Mouse (Mus musculus) liver, adult 2 months (tissue): Measurements from ENCODE around the gene Nod1. TPM values are rescaled to one million over a fixed set of nuclear protein-coding genes. Genes with fewer than 3 reads are reported as not detected.

Experiments
- DNase-seq: peaks from one replicate; pipeline ENCODE4 v3.0.0-alpha.2; 2011; ENCODE audit warnings: low read depth, low spot score; ENCODE audit errors: extremely low read depth
- H3K27ac ChIP-seq: fragments of 200-500 bp; replicated peaks from 2 replicates; pipeline ENCODE4 v1.5.1; 2012; ENCODE audit warnings: low read depth, mild to moderate bottlenecking, control low read depth, inconsistent platforms, low read length; ENCODE audit not compliant: insufficient read depth
- H3K27me3 ChIP-seq: fragments of 200-500 bp; 2 replicates; pipeline ENCODE4 v1.6.1; 2012; ENCODE audit warnings: mild to moderate bottlenecking, moderate library complexity, low read length, inconsistent platforms; ENCODE audit not compliant: control insufficient read depth, insufficient read depth
- H3K36me3 ChIP-seq: fragments of 200-500 bp; 2 replicates; pipeline ENCODE4 v1.6.1; 2012; ENCODE audit warnings: low read length, inconsistent platforms; ENCODE audit not compliant: control insufficient read depth, insufficient read depth
- H3K4me1 ChIP-seq: fragments of 200-500 bp; 2 replicates; pipeline ENCODE4 v1.6.1; 2011; ENCODE audit warnings: low read length; ENCODE audit not compliant: control insufficient read depth, insufficient read depth
- H3K4me3 ChIP-seq: fragments of 200-500 bp; 2 replicates; pipeline ENCODE4 v1.5.1; 2011; ENCODE audit warnings: low read depth, mild to moderate bottlenecking, control low read depth, low read length, moderate library complexity; ENCODE audit not compliant: insufficient read depth
- H3K79me2 ChIP-seq: fragments of 200-500 bp; 2 replicates; pipeline ENCODE4 v1.6.1; 2012; ENCODE audit warnings: inconsistent platforms, mild to moderate bottlenecking, low read length, moderate library complexity; ENCODE audit not compliant: control insufficient read depth, insufficient read depth
- H3K9ac ChIP-seq: fragments of 200-500 bp; 2 replicates; pipeline ENCODE4 v1.6.1; 2012; ENCODE audit warnings: low read depth, mild to moderate bottlenecking, control low read depth, inconsistent platforms, low read length
- CTCF ChIP-seq: fragments of 200-500 bp; IDR thresholded peaks from 2 replicates; pipeline ENCODE4 v1.5.1; 2011; ENCODE audit warnings: low read depth, low read length, control low read depth
- POLR2A ChIP-seq: fragments of 200-500 bp; IDR thresholded peaks from 2 replicates; pipeline ENCODE4 v1.6.1; 2011; ENCODE audit warnings: low read length, control low read depth; ENCODE audit not compliant: insufficient read depth; ENCODE audit errors: extremely low read depth
- WGBS: fragments of 180-500 bp; shearing (Covaris S2); methylation state at CpG from one replicate; pipeline ENCODE4 v1.1.7; 2018; 5-methylcytosine and 5-hydroxymethylcytosine counted together
- polyA plus RNA-seq: library from polyadenylated mRNA; depleted of rRNA; stranded (reverse); fragments of >200 nt; gene quantifications from 2 replicates; pipeline ENCODE4 v1.2.3, GENCODE M21; 2012
- total RNA-seq: library from RNA; depleted of rRNA; stranded (reverse); fragments of >200 nt; gene quantifications from 2 replicates; pipeline ENCODE4 v1.2.3, GENCODE M21; 2014

Nod1 gene
- total and polyA plus RNA-seq, 2 experiments: 7.0 to 8.1 TPM

GRCm38 (mm10) chr6:54934313-54934712, 38.1 kb downstream of the Nod1 start:
- Histone ChIP-seq H3K36me3 (peaks cover 34% of the 10 kb centered on the region; the same call in 1 of the 2 replicates), H3K4me1 (0 out of 2 replicates have a peak, but pooled peaks cover 3% of the 10 kb centered on the region), H3K79me2 (no peaks in the 10 kb centered on the region), H3K4me3 (no peak overlapping the region), H3K27ac (no peak overlapping the region), H3K27me3 (no peaks in the 10 kb centered on the region), H3K9ac (no peak overlapping the region)
- no peak for TF ChIP-seq CTCF
- TF ChIP-seq POLR2A: no peak
- DNase-seq: no peak
- WGBS: 93% methylated on average over 8 of the region's 8 CpGs

- no peak for DNase-seq
- Histone ChIP-seq H3K4me3 (no peak overlapping the region), H3K27me3 (no peaks in the 10 kb centered on the region), H3K27ac (no peak overlapping the region), H3K4me1 (0 out of 2 replicates have a peak, but pooled peaks cover under 1% of the 10 kb centered on the region), H3K79me2 (no peaks in the 10 kb centered on the region), H3K36me3 (peaks cover 34% of the 10 kb centered on the region; the same call in 1 of the 2 replicates), H3K9ac (no peak overlapping the region)
- TF ChIP-seq POLR2A (no peak), CTCF (no peak)
- 74% methylated on average over 3 of the region's 3 CpGs for WGBS
Measured at GRCm38 (mm10) chr6:54933866-54934265, 38.5 kb downstream of the Nod1 start.

- H3K36me3 ChIP-seq: peaks cover 29% of the 10 kb centered on the region; the same call in 1 of the 2 replicates
- no peak for DNase-seq
- no peak overlapping the region for H3K27ac ChIP-seq
- H3K4me3 ChIP-seq: no peak overlapping the region
- H3K9ac ChIP-seq: no peak overlapping the region
- H3K27me3 ChIP-seq: no peaks in the 10 kb centered on the region
- no peaks in the 10 kb centered on the region for H3K4me1 ChIP-seq
- WGBS: 83% methylated on average over 5 of the region's 5 CpGs
- H3K79me2 ChIP-seq: no peaks in the 10 kb centered on the region
- TF ChIP-seq CTCF (no peak), POLR2A (no peak)
Measured at GRCm38 (mm10) chr6:54933216-54933615, 39.2 kb downstream of the Nod1 start.

GRCm38 (mm10) chr6:54932526-54932925, 39.9 kb downstream of the Nod1 start:
- H3K9ac ChIP-seq: no peak overlapping the region
- H3K36me3 ChIP-seq: peaks cover 30% of the 10 kb centered on the region; the same call in 1 of the 2 replicates
- H3K27me3 ChIP-seq: no peaks in the 10 kb centered on the region
- no peak for DNase-seq
- no peaks in the 10 kb centered on the region for H3K4me1 ChIP-seq
- H3K79me2 ChIP-seq: no peaks in the 10 kb centered on the region
- 96% methylated on average over 12 of the region's 12 CpGs for WGBS
- no peak overlapping the region for H3K4me3 ChIP-seq
- no peak for TF ChIP-seq CTCF
- H3K27ac ChIP-seq: no peak overlapping the region

GRCm38 (mm10) chr6:54931641-54932040, 40.8 kb downstream of the Nod1 start:
- no peak overlapping the region for H3K27ac ChIP-seq
- H3K9ac ChIP-seq: no peak overlapping the region
- TF ChIP-seq POLR2A: no peak
- TF ChIP-seq CTCF: no peak
- no peaks in the 10 kb centered on the region for H3K4me1 ChIP-seq
- no peak overlapping the region for H3K4me3 ChIP-seq
- H3K27me3 ChIP-seq: no peaks in the 10 kb centered on the region
- H3K36me3 ChIP-seq: peaks cover 31% of the 10 kb centered on the region; the same call in 1 of the 2 replicates
- 99% methylated on average over 4 of the region's 4 CpGs for WGBS
- no peak for DNase-seq
- no peaks in the 10 kb centered on the region for H3K79me2 ChIP-seq

GRCm38 (mm10) chr6:54927946-54928345, 44.5 kb downstream of the Nod1 start:
- no peak for DNase-seq
- H3K27me3 ChIP-seq: no peaks in the 10 kb centered on the region
- no peak overlapping the region for H3K27ac ChIP-seq
- 89% methylated on average over 6 of the region's 6 CpGs for WGBS
- no peaks in the 10 kb centered on the region for H3K4me1 ChIP-seq
- H3K9ac ChIP-seq: no peak overlapping the region
- H3K4me3 ChIP-seq: no peak overlapping the region
- TF ChIP-seq CTCF (no peak), POLR2A (no peak)
- peaks cover 34% of the 10 kb centered on the region; the same call in 1 of the 2 replicates for H3K36me3 ChIP-seq
- no peaks in the 10 kb centered on the region for H3K79me2 ChIP-seq
